Mouse (Mus musculus): ENCODE data around the gene Nrm.

GRCm38 (mm10) chr17:35821439-35822430, 39.4 kb upstream of the Nrm start, which contains the start of gene Ier3:
- TF ChIP-seq TAL1 (IDR thresholded peaks at IDR 0.05; ENCODE audit: low read length) (no peak), GATA1 (IDR thresholded peaks at IDR 0.05; ENCODE audit: low read length) (no peak)
